Mouse (Mus musculus): Measurements from ENCODE around the gene Tsn.

The Tsn gene

DNA sequence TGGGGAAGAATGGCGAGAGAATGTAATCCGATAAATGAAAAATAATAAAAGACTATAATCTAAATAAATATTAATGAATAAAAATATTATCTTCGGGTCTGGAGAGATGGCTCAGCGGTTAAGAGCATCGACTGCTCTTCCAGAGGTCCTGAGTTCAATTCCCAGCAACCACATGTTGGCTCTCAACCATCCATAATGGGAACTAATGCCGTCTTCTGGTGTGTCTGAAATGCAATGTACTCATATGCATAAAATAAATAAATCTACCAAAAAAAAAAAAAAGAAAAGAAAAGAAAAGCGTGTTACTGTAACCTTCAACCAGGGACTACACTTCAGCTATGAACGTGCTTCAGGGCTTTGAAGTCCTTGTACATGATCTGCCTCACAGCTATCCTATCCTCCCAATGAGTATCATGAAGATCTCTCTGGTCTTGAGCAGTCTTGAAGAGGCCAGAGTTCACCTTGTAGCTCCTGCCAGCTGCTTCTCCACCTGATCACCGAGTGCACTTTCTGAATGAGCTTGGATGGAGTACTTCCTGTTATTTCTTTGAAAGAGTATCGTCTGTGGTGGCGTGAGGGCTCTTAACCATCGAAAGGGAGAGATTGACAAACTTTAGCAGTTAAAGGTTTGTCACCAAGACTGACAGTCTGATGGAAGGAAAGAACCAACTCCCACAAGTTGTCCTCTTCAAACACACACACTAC lies at the start of gene Tsn:
Gene Tsn, minus strand, starts transcription at position 118 of the 705 bp plus-strand sequence.
- no peak for DNase-seq (ENCODE audit: low read depth, low spot score)

GRCm38 (mm10) chr1:118359071-118359761 lies 47.7 kb upstream of the Tsn start:
- no peak for DNase-seq (ENCODE audit: low read depth, low spot score)

GRCm38 (mm10) chr1:118349922-118350321 lies 38.4 kb upstream of the Tsn start:
- no peak for DNase-seq (ENCODE audit: low read depth, low spot score)

GRCm38 (mm10) chr1:118343649-118344435 lies 32.3 kb upstream of the Tsn start:
- DNase-seq (ENCODE audit: low read depth, low spot score) = no peak

DNA sequence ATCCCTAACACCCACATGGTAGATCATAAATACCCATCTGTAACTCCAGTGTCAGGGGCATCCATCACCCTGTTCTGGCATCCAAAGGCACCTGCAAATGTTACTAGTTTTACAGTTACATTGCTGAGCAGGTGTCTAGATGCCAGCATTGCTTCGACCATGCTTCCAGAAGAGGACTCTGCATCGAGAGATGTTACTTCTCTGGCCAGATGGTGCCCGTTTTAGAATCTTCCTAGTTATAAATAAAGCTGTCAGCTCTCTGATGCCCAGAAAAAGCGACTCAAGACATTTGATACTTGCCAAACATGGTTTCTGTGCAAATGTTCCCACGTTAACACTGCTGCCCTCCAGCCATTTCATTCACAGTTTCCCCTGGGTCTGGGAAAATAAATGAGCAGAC lies 26.4 kb upstream of the Tsn start:
- no peak for DNase-seq (ENCODE audit: low read depth, low spot score)

- DNase-seq (ENCODE audit: low read depth, low spot score) = no peak
These were observed 24.3 kb upstream of the Tsn start for GRCm38 (mm10) chr1:118335847-118336246.

DNA sequence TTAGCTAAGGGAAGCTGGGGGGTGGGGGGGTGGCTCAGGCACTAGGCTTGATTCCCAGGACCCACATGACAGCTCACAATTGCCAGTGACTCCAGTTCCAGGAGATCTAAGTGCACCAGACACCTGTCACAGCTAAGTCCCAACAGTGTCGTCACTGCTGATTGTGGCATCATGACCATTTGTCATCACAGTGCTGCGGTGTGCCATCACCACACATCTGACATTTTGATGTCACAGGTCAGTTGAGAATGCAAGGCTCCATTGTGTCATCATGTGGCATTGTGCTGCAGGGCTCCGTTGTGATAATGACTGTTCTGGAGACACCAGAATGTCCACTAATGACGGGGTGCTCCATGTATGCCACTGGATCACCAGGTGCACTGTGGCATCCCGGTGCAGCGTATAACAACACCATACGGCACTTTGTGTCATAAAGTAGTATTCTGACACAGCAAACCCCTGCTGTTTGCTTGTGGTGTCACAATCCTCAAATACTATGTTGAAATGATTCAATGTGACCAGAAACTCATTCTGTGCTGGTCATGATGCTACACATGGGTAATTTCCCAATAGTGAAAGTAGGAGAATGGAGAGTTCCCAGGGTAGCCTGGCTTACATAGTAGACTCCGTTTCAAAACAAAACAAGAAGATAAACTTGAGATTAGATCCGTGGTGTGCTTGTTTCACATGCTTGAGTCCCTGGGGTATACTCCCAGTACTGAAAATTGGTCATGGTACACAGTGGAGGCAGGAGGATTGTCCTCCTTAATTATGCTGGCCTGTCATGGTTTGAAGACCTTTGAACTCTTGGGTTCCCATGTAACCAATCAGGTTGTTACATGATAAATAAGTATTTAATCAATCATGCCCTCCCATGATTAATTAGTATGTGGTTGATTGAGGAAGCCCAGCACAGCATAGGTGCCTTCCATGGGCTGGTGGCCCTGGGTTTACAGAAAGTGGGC lies 23.5 kb upstream of the Tsn start:
- DNase-seq (ENCODE audit: low read depth, low spot score) = no peak

DNA sequence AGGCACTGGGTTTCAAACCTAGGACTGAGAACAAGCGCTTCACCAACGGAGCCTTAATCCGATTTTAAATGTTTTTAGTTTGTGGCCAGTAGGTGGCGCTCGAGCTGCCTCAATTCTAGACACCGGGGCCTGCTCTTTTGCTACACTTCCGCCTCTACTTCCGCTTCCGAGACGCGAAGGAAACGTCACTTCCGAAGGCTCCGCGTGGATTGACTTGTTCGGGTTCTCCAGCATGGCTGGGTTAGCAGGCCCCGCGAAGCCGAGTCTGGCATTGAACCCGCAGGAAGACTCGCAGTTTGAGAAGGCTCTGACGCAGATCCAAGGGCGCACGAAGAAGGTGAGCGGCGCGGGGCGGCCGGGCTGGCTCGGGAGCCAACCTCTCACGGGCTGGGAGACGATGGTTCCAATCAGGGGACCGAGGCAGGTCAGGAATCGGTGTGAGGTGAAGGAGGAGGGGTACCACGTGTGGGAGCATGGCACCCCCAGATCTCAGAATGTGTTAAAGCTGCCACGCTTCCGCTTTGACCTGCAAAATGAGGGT lies 10.2 kb upstream of the Tsn start, which contains the start of gene Nifk:
Gene Nifk, plus strand, starts transcription at position 179 of the 541 bp plus-strand sequence.
- peak; percentile 84 for DNase-seq (ENCODE audit: low read depth, low spot score)

DNA sequence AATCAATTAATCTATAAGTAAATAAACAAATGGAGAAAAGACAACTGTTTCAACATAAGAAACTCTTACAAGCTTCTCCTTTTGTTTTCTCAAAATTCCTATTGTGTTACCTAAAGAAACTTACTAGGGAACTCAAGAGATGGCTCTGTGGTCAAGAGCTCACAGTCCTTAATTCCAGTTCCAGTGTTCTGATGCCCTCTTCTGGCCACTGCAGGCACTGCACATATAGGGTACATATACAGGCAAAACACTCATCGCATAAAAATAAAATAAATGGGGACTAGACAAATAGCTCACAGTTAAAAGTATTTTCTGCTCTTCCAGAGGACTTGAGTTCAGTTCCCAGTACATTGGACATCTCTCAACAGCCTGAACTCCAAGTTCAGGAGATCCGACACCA lies 9.2 kb upstream of the Tsn start:
- DNase-seq (ENCODE audit: low read depth, low spot score) = peak; percentile 54

DNA sequence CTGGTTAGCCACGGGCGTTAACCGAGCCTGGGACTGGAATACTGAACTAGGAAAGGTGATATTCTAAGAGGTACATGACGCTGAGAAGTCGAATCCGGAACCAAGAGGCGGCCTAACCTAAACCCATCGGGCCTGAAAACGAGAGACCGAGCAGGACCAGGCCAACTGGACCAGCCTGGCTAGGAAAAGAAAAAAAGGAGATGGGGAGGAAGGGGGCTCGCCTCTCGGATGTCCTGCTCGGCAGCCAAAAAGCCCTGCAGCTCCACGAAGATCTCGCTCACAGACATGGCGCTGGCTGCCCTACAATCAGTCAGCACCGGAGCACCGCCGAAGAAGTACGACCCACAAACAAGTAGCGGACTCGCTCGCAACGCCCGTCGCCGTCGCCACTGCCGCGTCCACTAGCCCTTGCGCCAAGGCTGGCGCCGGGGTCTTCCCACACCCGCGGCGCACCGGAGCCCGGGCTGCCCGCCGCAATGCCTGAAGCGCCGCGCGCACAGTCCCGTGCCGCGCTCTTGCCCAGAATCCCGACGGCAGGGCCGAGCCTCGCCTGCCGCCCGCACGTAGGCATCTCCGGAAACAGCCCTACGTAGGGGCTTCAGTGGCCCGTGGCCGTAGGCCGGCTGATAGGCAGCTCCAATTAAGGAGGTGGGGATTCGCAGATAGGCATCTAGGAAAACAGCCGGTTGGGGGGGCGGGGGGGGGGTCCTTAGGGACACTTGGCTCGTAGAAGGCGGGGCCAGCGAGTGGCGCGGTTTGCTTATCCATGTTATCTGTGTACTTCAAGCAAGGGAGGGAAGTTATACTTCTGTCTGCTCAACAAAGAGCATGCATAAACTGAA lies 538 bp downstream of the Tsn start:
- DNase-seq (ENCODE audit: low read depth, low spot score) = peak; percentile 84

GRCm38 (mm10) chr1:118297719-118298118 lies 13.8 kb downstream of the Tsn start:
- no peak for DNase-seq (ENCODE audit: low read depth, low spot score)

GRCm38 (mm10) chr1:118296673-118297072 lies 14.9 kb downstream of the Tsn start:
- no peak for DNase-seq (ENCODE audit: low read depth, low spot score)

DNA sequence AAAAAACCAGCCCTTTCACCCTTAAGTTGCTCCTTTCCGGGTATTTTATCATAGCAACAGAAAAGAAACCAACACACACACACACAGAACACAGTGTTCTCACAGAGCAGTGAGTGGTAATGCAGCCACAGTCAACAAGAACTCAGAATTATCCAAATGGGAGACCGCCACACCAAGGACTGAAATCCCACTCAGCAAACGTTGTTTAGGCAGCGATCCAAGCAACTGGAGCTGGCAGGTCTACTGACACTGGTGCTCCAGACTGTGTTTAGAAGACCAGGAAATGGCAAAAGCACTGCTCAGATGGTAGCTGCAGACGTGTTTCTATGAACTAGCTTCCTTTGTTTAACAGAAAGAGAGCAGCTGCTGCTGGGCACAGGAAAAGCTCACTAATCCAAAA lies 16.7 kb downstream of the Tsn start:
- DNase-seq (ENCODE audit: low read depth, low spot score) = no peak

DNA sequence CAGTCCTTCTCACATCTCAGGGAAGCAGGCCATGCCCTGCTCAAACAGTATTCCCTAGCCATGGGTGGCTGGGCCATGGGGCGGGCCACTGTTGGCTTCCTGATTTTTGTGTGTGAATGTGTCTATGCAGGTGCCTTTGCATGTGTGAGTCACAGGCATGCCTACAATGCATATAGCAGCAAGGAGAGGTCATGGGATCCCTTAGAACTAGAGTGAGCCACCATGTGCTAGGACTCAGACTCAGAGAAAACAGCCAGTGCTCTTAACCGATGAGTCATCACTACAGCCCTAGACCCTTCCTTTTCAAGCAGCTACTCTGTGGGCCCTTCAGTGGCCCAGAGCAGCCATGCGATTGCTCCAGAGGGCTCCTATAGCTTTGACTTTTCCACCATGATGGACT lies 17.3 kb downstream of the Tsn start:
- no peak for DNase-seq (ENCODE audit: low read depth, low spot score)

DNA sequence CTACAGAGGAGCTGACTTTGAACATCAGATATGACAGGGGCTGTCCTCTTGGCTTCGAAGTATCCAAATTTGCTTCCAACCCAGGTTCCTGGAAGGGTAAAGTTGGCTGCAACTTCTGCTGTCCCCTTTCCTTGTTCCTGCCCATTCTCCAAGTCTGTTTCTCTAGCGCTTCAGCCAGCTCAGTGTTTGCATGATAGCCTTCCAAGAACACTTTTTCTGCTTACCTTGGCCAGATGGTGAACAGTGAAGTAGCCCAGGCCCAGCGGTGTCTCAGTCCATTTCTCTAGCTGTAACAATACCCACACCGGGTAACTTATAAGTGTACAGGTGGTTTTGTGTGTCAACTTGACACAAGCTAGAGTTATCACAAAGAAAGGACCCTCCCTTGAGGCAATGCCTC lies 19.2 kb downstream of the Tsn start:
- DNase-seq (ENCODE audit: low read depth, low spot score) = no peak

DNA sequence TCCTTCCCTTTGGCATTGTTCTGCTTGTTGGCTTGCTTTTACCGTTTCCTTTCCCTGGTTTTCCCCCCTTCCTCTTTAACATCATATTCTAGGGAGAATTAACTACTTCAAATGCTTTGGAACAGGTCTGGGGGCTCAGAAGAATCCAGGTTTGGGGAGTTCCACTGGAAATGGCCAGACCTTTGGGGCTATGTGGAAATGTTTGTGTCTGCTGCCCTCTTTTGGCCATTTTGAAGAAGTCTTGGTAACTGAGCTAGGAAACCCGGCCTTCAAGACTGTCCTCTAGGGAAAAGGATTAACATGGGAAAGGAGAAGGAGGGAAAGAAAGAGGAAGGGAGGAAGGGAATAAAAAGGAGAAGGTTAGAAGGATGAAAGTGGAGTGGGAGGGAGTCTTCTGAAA lies 36.4 kb downstream of the Tsn start:
- DNase-seq (ENCODE audit: low read depth, low spot score) = peak; percentile 14

DNA sequence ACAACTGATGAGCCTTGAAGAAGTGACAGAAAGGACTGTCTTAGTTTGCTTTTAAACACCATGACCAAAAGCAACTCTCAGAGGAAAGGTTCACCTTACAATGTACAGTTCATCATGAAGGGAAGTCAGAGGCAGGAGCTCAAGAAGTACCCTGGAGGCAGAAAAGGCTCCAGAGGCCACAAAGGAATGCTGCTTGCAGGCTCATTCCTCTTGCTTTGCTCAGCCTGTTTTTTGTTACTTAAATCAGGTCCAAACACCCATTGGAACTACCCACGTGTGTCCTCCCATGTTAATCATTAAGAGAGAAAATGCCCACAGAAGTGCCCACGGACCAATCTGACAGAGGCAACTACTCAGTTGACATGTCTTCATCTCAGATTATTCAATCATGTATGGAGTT lies 59.6 kb downstream of the Tsn start:
- DNase-seq (ENCODE audit: low read depth, low spot score) = no peak
